Mouse (Mus musculus) liver, adult 2 months (tissue): Measurements from ENCODE around the gene Ntn1.

Source experiments
- CTCF ChIP-seq: fragments of 200-500 bp; IDR thresholded peaks from 2 replicates; pipeline ENCODE4 v1.5.1; 2011; ENCODE audit warnings: low read depth, low read length, control low read depth
- POLR2A ChIP-seq: fragments of 200-500 bp; IDR thresholded peaks from 2 replicates; pipeline ENCODE4 v1.6.1; 2011; ENCODE audit warnings: low read length, control low read depth; ENCODE audit not compliant: insufficient read depth; ENCODE audit errors: extremely low read depth

DNA sequence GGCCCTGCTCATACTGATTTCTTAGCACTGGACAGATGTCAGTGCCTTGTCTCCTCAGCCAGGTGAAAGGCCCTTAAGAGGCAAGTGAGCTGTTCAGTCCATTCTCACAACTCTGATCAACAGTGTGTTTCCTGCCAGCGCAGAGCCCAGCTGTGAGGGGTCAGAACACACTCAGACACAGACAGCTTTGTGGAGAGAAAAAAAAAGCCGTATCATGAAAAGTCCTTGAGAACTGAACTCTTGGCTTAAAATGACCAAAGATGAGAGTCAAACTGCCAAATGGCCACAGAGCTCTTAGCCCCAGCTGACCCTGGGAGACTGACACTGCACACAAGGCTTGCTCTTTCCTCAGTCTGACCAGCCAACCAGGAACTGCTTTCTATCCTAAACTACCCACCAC lies 192.6 kb downstream of the Ntn1 start:
- TF ChIP-seq CTCF (no peak), POLR2A (no peak)
